Mouse (Mus musculus) cortical plate, adult 2 months (tissue): ENCODE results near the gene Cops7b.

Experiments used
- CTCF ChIP-seq: fragments of 200-500 bp; IDR thresholded peaks from 2 replicates; pipeline ENCODE4 v1.5.1; 2011; ENCODE audit warnings: mild to moderate bottlenecking, control low read depth, low read length; ENCODE audit not compliant: insufficient read depth; ENCODE audit errors: extremely low read depth
- POLR2A ChIP-seq: fragments of 200-500 bp; IDR thresholded peaks from 2 replicates; pipeline ENCODE4 v1.6.1; 2011; ENCODE audit warnings: mild to moderate bottlenecking, low read length, control low read depth; ENCODE audit not compliant: insufficient read depth; ENCODE audit errors: extremely low read depth

- TF ChIP-seq CTCF (no peak), POLR2A (no peak)
Measured at GRCm38 (mm10) chr1:86546797-86547196, 35.9 kb upstream of the Cops7b start.
